Mouse (Mus musculus) left cerebral cortex, adult 2 months (tissue): ENCODE measurements around the gene Zfp541. TPM values are rescaled to one million over a fixed set of nuclear protein-coding genes. Genes with fewer than 3 reads are reported as not detected.
A peak's percentile ranks its signal among the peaks of the same experiment; 100 is the strongest.

Experiments used
- DNase-seq, 2 experiments: peaks; one replicate each; pipeline ENCODE4 v3.0.0; 2021 to 2022; ENCODE audit warnings: low spot score in 2 of 2, mixed read lengths in 1 of 2; ENCODE audit errors: extremely low spot score in 1 of 2
- H3K27ac ChIP-seq: fragments of 200-600 bp; 2 replicates; pipeline ENCODE4 v1.8.1; 2022
- H3K4me3 ChIP-seq: fragments of 200-600 bp; 2 replicates; pipeline ENCODE4 v1.8.1; 2022
- CTCF ChIP-seq: fragments of 200-600 bp; IDR thresholded peaks from 2 replicates; pipeline ENCODE4 v1.8.1; 2022; ENCODE audit warnings: antibody characterized with exemption, mild to moderate bottlenecking, moderate library complexity
- intact Hi-C: fragments of 180-260 bp; cut with DNase I; formaldehyde crosslinking; loops from one replicate; pipeline ENCODE4 v1.15.1; 2025
- total RNA-seq, 2 experiments: library from RNA; stranded (reverse); gene quantifications; 2 replicates each; pipeline ENCODE4 v1.2.3; 2021

Zfp541 gene
- total RNA-seq, 2 experiments from 2014 or later = 0.77 to 0.97 TPM

- Histone ChIP-seq H3K4me3 (no peak overlapping the region), H3K27ac (no peak overlapping the region)
- intact Hi-C loops = loop anchor here (2.0 kb wide), 1 partner anchor 99 kb away; no protein-coding TSS in a partner anchor
- no peak for DNase-seq
- no peak for TF ChIP-seq CTCF
Observed at GRCm38 (mm10) chr7:16055665-16056064, 5.9 kb upstream of the Zfp541 start.

GRCm38 (mm10) chr7:16056459-16057135, 5.0 kb upstream of the Zfp541 start:
- intact Hi-C loops = loop anchor here (2.0 kb wide), 1 partner anchor 98 kb away; no protein-coding TSS in a partner anchor
- peak; percentile 60 for TF ChIP-seq CTCF
- no peak overlapping the region for H3K27ac ChIP-seq
- peak in 1 of 2 experiments; percentile 41 for DNase-seq
- H3K4me3 ChIP-seq = no peak overlapping the region

DNA sequence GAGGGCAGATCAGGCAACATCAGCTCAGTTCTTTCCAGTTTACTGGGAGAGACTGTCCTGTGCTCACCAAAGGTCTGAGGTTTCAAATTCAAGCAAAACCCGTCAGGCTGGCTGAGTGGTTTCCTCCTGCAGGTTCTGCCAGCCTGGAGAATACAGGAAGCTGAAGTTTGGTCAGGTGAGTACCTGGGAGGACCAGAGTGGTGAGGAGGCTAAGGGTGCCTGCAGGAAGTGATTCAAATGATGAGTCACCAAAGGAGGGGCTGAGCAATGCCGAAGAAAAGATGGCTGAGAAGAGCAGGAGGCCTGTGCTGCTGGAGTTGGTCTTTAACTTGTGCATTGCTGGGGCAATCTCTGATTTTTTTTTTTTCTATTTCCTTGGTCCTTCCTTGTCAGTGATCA, 4.5 kb upstream of the Zfp541 start:
- no peak for TF ChIP-seq CTCF
- intact Hi-C loops = loop anchor here (2.0 kb wide), 1 partner anchor 98 kb away; no protein-coding TSS in a partner anchor

DNA sequence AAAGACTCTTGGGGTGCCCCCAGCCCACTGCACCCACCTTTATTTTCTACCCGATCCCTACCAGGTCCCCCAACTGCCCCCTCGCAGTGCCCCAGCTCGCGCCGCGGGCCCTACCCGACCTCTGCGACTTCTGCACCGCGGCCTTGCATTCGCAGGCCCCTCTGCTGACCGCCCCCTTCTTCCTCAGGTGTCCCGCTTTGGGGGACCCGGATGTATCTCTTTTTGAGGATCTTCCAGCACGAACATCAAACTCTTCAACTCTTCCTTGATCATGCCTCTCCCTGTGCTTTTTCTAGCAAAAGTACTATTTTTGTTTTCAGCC, 446 bp downstream of the Zfp541 start:
- no peak for TF ChIP-seq CTCF
- intact Hi-C loops = no loop called here
- DNase-seq = no peak
- no peak overlapping the region for H3K4me3 ChIP-seq
- no peak overlapping the region for H3K27ac ChIP-seq

More for the DNA sequence above, 4.5 kb upstream of the Zfp541 start:
- Histone ChIP-seq H3K4me3 (no peak overlapping the region), H3K27ac (no peak overlapping the region)
- DNase-seq = no peak

GRCm38 (mm10) chr7:16063490-16063889, 1.9 kb downstream of the Zfp541 start:
- no peak overlapping the region for H3K27ac ChIP-seq

DNA sequence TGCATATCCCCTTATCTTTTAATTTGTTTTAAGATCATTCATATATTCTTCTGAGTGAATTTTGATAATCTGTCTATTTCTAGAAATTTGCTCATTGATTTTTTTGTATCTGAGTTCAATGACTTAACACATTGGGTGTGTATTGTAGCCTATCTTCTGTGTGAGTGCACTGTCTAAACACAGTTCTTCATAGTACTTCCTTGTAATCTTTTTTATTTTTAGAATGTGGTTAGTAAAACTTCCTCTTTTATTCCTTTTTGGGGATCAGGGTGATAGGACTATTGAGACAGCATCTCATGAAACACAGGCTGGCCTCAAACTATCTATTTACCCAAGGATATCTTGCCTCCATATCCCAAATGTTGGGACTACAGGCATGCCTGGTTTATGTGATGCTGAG, 9.2 kb downstream of the Zfp541 start:
- intact Hi-C loops = no loop called here
- H3K4me3 ChIP-seq = no peak overlapping the region
- no peak for TF ChIP-seq CTCF
- DNase-seq = no peak
- no peak overlapping the region for H3K27ac ChIP-seq

More at GRCm38 (mm10) chr7:16063490-16063889, 1.9 kb downstream of the Zfp541 start:
- peak; percentile 40 for TF ChIP-seq CTCF
- DNase-seq = no peak
- intact Hi-C loops = no loop called here
- H3K4me3 ChIP-seq = no peak overlapping the region

DNA sequence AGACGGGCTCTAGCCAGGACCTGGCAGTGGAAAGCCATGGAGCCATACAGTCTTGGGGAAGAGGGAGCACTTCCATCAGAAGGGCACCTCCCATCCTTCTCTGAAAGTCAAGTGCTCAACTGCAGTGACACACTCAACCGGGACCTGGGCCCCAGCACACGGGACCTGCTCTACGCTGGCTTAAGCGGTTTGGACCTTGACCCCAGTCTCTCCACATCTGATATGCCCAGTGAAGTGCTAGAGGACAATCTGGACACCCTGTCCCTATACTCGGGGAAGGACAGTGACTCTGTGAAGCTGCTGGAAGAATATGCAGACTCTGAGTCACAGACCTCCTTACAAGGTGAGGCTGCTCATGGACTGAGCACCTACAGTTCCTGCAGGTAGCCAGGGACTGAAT, 10.3 kb downstream of the Zfp541 start:
- Histone ChIP-seq H3K4me3 (no peak overlapping the region), H3K27ac (no peak overlapping the region)
- no peak for DNase-seq
- intact Hi-C loops = no loop called here
- TF ChIP-seq CTCF = no peak

- TF ChIP-seq CTCF = no peak
- DNase-seq = no peak
- intact Hi-C loops = loop anchor here (10.0 kb wide), 1 partner anchor 165 kb away; the partner anchor contains the start of gene C5ar2
- Histone ChIP-seq H3K27ac (no peak overlapping the region), H3K4me3 (no peak overlapping the region)
Observed at GRCm38 (mm10) chr7:16079947-16080346, 18.3 kb downstream of the Zfp541 start.

DNA sequence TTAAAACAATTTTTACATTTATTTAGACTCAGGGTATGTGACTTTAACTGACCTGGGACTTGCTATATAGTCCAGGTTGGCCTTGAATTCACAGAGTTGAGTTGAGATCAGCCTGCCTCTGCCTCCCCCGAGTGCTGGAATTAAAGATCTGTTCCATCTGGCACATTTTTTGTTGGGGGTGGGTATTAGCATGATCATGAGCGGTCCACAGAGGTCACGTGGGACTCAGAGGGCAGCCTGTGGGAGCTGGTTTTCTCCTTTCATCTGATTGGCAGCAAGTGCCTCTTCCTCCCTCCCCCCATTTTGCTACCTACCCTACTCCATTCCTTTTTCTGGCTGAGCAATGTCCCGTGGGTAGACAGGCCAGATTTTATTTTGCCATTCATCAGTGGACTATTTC, 19.0 kb downstream of the Zfp541 start:
- no peak for TF ChIP-seq CTCF
- intact Hi-C loops = loop anchor here (10.0 kb wide), 1 partner anchor 164 kb away; the partner anchor contains the start of gene C5ar2
- DNase-seq = no peak

DNA sequence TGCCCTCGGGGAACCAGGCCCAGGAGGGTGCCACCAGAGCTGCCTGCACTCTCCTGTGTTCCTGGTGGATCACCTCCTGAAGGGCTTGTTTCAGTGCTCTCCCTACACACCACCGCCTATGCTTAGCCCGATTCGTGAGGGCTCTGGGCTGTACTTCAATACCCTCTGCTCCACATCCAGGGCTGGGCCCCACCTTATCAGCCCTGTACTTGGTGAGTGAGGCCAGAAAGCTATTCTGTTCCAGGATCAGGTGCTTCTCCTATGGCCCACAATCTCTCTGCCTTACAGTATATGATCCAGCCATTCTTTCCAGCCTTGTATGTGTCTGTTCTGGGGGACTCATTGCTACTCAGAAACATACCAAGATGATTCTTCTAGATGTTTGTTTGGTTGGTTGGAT, 21.7 kb downstream of the Zfp541 start:
- no peak for TF ChIP-seq CTCF
- intact Hi-C loops = loop anchor here (10.0 kb wide), 1 partner anchor 161 kb away; the partner anchor contains the start of gene C5ar2
- no peak for DNase-seq
- Histone ChIP-seq H3K27ac (no peak overlapping the region), H3K4me3 (no peak overlapping the region)

More for the DNA sequence above, 19.0 kb downstream of the Zfp541 start:
- no peak overlapping the region for H3K4me3 ChIP-seq
- H3K27ac ChIP-seq = no peak overlapping the region

GRCm38 (mm10) chr7:16087587-16087986, 26.0 kb downstream of the Zfp541 start:
- no peak overlapping the region for H3K27ac ChIP-seq
- TF ChIP-seq CTCF = no peak
- DNase-seq = no peak
- no peak overlapping the region for H3K4me3 ChIP-seq
- intact Hi-C loops = loop anchor here (10.0 kb wide), 1 partner anchor 157 kb away; the partner anchor contains the start of gene C5ar2

DNA sequence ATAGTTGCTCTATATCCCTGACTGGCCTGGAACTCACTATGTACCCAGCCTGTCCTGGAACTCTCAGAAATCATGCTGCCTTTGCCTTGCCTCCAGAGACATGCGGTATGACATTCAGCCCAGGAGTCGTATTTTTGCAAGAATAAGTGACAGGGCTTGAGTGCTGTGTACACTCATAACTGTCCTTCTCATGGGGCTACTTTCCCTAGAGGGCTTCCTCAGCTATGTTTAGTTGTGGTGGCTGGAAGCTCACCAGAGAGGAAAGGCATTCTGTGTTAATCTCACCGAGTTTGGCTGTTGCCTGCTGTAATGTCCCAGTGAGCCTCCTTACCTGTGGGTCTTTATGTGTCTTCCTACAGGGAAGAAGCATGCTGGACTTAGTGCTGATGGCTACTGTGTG, 33.0 kb downstream of the Zfp541 start:
- H3K27ac ChIP-seq = no peak overlapping the region
- TF ChIP-seq CTCF = no peak
- no peak for DNase-seq
- no peak overlapping the region for H3K4me3 ChIP-seq
- intact Hi-C loops = loop anchor here (10.0 kb wide), 1 partner anchor 170 kb away; no protein-coding TSS in a partner anchor
